Comparison of ENCODE assay signal across 9 mouse cellular contexts in the genomic region with DNA sequence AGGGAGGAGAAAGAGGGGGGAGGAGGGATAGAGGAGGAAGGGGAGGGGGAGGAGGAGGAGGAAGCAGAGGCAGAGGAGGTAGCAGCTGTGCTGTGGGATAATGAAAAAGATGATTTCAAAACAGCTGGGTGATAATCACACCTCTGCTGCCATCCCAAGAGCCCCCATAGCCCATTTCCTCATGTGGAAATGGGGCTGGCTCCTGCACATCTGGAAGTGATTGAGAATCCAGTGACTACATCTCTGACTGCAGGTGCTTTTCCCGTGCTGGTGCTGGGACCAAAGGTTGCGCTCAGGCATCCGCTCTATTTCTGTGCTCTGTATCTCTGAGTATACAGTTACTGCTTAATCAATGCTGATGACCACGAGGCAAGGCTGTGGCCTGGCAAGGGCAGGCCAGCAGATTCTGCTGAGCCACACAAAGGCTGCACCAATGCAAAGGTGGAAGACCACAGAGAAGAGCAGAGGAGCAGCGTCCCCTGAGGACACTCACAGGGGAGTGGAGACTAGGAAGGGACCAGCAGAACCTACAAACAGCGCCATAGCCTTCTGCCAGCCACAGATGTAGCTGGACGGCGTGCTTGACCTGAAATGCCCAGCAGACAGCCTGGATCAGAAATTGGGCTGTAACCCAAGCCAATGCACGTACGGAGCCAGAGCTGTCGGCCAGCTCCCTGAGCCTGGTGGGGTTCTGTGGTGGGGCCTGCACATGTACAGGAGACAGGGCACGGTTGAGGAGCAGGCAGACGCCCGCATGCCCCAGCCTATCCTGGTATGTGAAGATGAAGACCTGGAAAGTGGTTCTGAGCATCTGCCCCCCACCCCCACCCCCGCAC.
A peak's percentile ranks its signal among the peaks of the same experiment; 100 is the strongest.
DNase-seq lines count a peak whose midpoint lies in the region; ATAC-seq lines count a peak whose summit lies in the region.
"Had no signal": no experiment of that assay in that cellular context is flagged by ENCODE, and none has a peak within 500 bp of the region (broad histone marks: within the 10 kb centered on the region; RNA-seq: fewer than 3 reads in every experiment).

No protein-coding gene starts in this region.

- no peak overlapping the region for H3K27ac ChIP-seq in forebrain, embryonic 15.5 days (replicated peaks)
- H3K27ac ChIP-seq in forebrain, embryonic 11.5 days (ENCODE audit: low read depth, low read length), result no peak overlapping the region
- peak overlapping the region; percentile 16; the same call in 1 of the 2 replicates for H3K27ac ChIP-seq in embryonic facial prominence, embryonic 13.5 days
- H3K27ac ChIP-seq: liver, embryonic 12.5 days had no signal

- H3K9me3 ChIP-seq in forebrain, embryonic 15.5 days, result no peaks in the 10 kb centered on the region
- no peaks in the 10 kb centered on the region for H3K9me3 ChIP-seq in forebrain, embryonic 11.5 days (ENCODE audit: control insufficient read depth, low read length)
- no peaks in the 10 kb centered on the region for H3K9me3 ChIP-seq in embryonic facial prominence, embryonic 13.5 days
- H3K9me3 ChIP-seq: liver, embryonic 12.5 days had no signal

- DNase-seq in forebrain, embryonic 11.5 days (ENCODE audit: low spot score), result no peak
- peak; percentile 74 for DNase-seq in cerebellum, adult 11 months
- peak; percentile 53 for DNase-seq in heart, postnatal 4 days
- no peak for DNase-seq in urinary bladder, postnatal 25 days (ENCODE audit: low spot score)
- no peak for DNase-seq in frontal cortex, postnatal 14 days (ENCODE audit: low spot score in 2 of 2)

- WGBS in forebrain, embryonic 15.5 days, result 81% methylated on average over 15 of the region's 15 CpGs
- WGBS in forebrain, embryonic 11.5 days, result 81% methylated on average over 15 of the region's 15 CpGs
- 51% methylated on average over 15 of the region's 15 CpGs for WGBS in embryonic facial prominence, embryonic 13.5 days

- no peaks in the 10 kb centered on the region for H3K27me3 ChIP-seq in forebrain, embryonic 15.5 days
- H3K27me3 ChIP-seq in forebrain, embryonic 11.5 days (ENCODE audit: control insufficient read depth, insufficient read depth, low read length), result no peaks in the 10 kb centered on the region
- no peaks in the 10 kb centered on the region for H3K27me3 ChIP-seq in embryonic facial prominence, embryonic 13.5 days
- H3K27me3 ChIP-seq: liver, embryonic 12.5 days had no signal

- no peak overlapping the region for H3K4me3 ChIP-seq in forebrain, embryonic 15.5 days
- H3K4me3 ChIP-seq in forebrain, embryonic 11.5 days (ENCODE audit: low read depth, low read length), result no peak overlapping the region
- H3K4me3 ChIP-seq in embryonic facial prominence, embryonic 13.5 days, result no peak overlapping the region
- H3K4me3 ChIP-seq: liver, embryonic 12.5 days had no signal

- no peaks in the 10 kb centered on the region for H3K36me3 ChIP-seq in forebrain, embryonic 15.5 days
- H3K36me3 ChIP-seq in forebrain, embryonic 11.5 days (ENCODE audit: control insufficient read depth, insufficient read depth, low read length), result no peaks in the 10 kb centered on the region
- no peaks in the 10 kb centered on the region for H3K36me3 ChIP-seq in embryonic facial prominence, embryonic 13.5 days
- H3K36me3 ChIP-seq: liver, embryonic 12.5 days had no signal

- ATAC-seq in forebrain, embryonic 15.5 days (replicated peaks), result 0 out of 2 replicates have a peak, but pooled peaks have one; percentile 15
- ATAC-seq in forebrain, embryonic 11.5 days (replicated peaks; ENCODE audit: low FRiP score), result no peak
- no peak for ATAC-seq in embryonic facial prominence, embryonic 13.5 days (ENCODE audit: insufficient number of reproducible peaks, insufficient read depth, low FRiP score, low TSS enrichment, low read depth)
- ATAC-seq in activated CD4-positive, CD25-positive, alpha-beta regulatory T cell, adult 4 months, result no peak
- ATAC-seq: liver, embryonic 12.5 days had no signal

- H3K9ac ChIP-seq in forebrain, embryonic 15.5 days (replicated peaks), result no peak overlapping the region
- no peak overlapping the region for H3K9ac ChIP-seq in forebrain, embryonic 11.5 days (ENCODE audit: low read length)
- H3K9ac ChIP-seq in embryonic facial prominence, embryonic 13.5 days, result peak overlapping the region; percentile 16; the same call in 1 of the 2 replicates
- H3K9ac ChIP-seq: liver, embryonic 12.5 days had no signal

- H3K4me2 ChIP-seq in forebrain, embryonic 15.5 days (replicated peaks), result no peak overlapping the region
- H3K4me2 ChIP-seq in forebrain, embryonic 11.5 days (ENCODE audit: low read depth, low read length, severe bottlenecking), result no peak overlapping the region
- H3K4me2 ChIP-seq in embryonic facial prominence, embryonic 13.5 days, result no peak overlapping the region
- H3K4me2 ChIP-seq: liver, embryonic 12.5 days had no signal

- peaks cover 13% of the 10 kb centered on the region for H3K4me1 ChIP-seq in forebrain, embryonic 15.5 days
- H3K4me1 ChIP-seq in forebrain, embryonic 11.5 days (replicated peaks; ENCODE audit: control insufficient read depth, insufficient read depth, low read length), result no peaks in the 10 kb centered on the region
- peaks cover 22% of the 10 kb centered on the region for H3K4me1 ChIP-seq in embryonic facial prominence, embryonic 13.5 days
- H3K4me1 ChIP-seq: liver, embryonic 12.5 days had no signal

Comparison
In these comparisons a context has a peak if more than half of its experiments do, and no peak if none do; other contexts are left out.
1. DNase-seq: peak in cerebellum, adult 11 months (single experiment) and heart, postnatal 4 days (single experiment); none in forebrain, embryonic 11.5 days (single experiment), urinary bladder, postnatal 25 days (single experiment) and frontal cortex, postnatal 14 days (0 of 2).